Mouse (Mus musculus): ENCODE data around the gene Aldob. TPM values are rescaled to one million over a fixed set of nuclear protein-coding genes. Genes with fewer than 3 reads are reported as not detected.

The Aldob gene
- not detected in 2 replicates for polyA plus RNA-seq (2016; fragmentation: Nextera tagmentation; extraction: Ambion mirVana)

GRCm38 (mm10) chr4:49549383-49549782, at the start of gene Aldob:
Gene Aldob (minus strand): TSS chr4:49549546.
- DNase-seq (ENCODE audit: low spot score): no peak
- H3K9me3 ChIP-seq (replicated peaks): no peaks in the 10 kb centered on the region
- no peaks in the 10 kb centered on the region for H3K36me3 ChIP-seq
- H3K27ac ChIP-seq (replicated peaks): no peak within 1 kb of the TSS
- no peaks in the 10 kb centered on the region for H3K4me1 ChIP-seq
- H3K4me3 ChIP-seq: no peak within 1 kb of the TSS
- H3K27me3 ChIP-seq (ENCODE audit: low read depth, poor library complexity, severe bottlenecking): no peaks in the 10 kb centered on the region
- WGBS: 82% methylated on average over 3 of the region's 3 CpGs

DNA sequence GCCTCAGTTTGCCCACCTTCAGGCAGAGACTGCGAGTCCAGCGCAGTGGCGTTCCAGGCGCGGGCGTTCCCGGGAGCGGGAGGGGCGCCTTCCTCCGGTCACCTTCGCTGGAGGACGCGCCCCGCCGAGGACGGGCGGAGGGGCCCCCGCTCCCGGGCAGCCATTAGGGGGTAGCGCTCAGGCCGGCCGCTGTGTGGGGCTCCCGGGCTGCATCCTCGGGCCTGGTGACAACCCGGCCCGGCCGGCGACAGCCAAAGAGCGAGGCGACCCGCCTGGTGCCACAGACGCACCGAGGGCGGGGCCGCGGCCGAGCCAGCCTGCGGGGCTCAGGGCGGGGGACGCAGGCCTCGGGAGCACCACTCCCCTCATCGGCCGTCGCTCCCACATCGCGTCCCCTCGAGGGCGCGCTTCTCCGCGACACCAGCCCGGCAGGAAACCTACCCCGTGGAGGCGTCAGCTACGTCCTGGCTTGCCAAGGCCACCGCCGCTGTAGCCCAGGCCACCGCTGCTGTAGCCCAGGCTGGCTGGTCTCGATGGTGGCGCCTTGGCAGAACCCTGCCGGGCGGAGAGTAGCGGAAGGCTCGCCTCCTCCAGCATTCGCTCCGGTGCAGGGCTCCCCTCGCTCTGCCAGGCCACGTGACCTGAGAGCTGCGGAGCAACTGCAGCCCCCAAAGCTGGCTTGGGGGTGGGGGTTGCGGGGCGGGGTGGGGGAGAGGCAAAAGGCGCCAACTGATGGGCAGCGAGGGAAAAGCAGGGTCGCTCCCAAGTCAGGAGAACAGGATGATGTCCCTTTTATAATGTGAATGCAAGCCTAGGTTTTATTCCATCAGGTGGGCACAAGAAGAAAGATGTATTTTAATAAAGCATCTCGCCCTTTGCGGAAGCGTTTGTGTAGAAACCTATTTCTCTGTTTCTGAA, 48.1 kb upstream of the Aldob start, which contains the start of gene Tmem246:
TSS of gene Tmem246 (minus strand) at position 694 of the 918 bp plus-strand sequence.
- Histone ChIP-seq H3K4me1 (peaks cover 16% of the 10 kb centered on the region), H3K9me3 (replicated peaks) (no peaks in the 10 kb centered on the region), H3K27me3 (ENCODE audit: low read depth, poor library complexity, severe bottlenecking) (no peaks in the 10 kb centered on the region; the same call in 1 of the 2 replicates), H3K27ac (replicated peaks) (peak within 1 kb of the TSS; percentile 92), H3K36me3 (no peaks in the 10 kb centered on the region), H3K4me3 (peak within 1 kb of the TSS; percentile 86)
- WGBS: under 1% methylated on average over 77 of the region's 77 CpGs
- DNase-seq (ENCODE audit: low spot score): peak; percentile 85

DNA sequence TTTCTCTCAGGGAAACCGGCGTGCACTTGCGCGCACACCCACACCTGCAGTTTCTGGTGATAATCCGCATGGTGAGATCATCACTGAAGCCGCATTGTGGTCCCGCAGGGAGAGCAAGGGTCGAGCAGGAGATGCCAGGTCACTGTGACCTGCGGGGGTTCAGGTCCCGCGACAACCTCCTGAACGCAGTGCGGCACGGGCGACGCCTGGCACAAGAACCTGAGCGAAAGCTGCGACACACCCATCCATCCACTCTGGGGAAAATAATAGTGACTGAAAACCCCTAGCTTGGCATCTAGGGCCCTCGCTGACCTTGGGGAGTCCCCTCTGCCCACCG, 47.5 kb upstream of the Aldob start:
- Histone ChIP-seq H3K4me1 (peaks cover 16% of the 10 kb centered on the region), H3K36me3 (no peaks in the 10 kb centered on the region), H3K27me3 (ENCODE audit: low read depth, poor library complexity, severe bottlenecking) (no peaks in the 10 kb centered on the region; the same call in 1 of the 2 replicates), H3K9me3 (replicated peaks) (no peaks in the 10 kb centered on the region), H3K27ac (replicated peaks) (peak overlapping the region; percentile 92), H3K4me3 (peak overlapping the region; percentile 86)
- 1% methylated on average over 20 of the region's 20 CpGs for WGBS
- no peak for DNase-seq (ENCODE audit: low spot score)

- H3K4me3 ChIP-seq: no peak overlapping the region
- no peaks in the 10 kb centered on the region for H3K27me3 ChIP-seq (ENCODE audit: low read depth, poor library complexity, severe bottlenecking)
- 0 out of 2 replicates have a peak, but pooled peaks cover 2% of the 10 kb centered on the region for H3K4me1 ChIP-seq
- H3K36me3 ChIP-seq: peaks cover 16% of the 10 kb centered on the region
- 85% methylated on average over 2 of the region's 2 CpGs for WGBS
- no peak overlapping the region for H3K27ac ChIP-seq (replicated peaks)
- H3K9me3 ChIP-seq (replicated peaks): no peaks in the 10 kb centered on the region
- DNase-seq (ENCODE audit: low spot score): no peak
These were observed 40.8 kb upstream of the Aldob start for GRCm38 (mm10) chr4:49590152-49590551.

- Histone ChIP-seq H3K4me1 (no peaks in the 10 kb centered on the region), H3K27me3 (ENCODE audit: low read depth, poor library complexity, severe bottlenecking) (no peaks in the 10 kb centered on the region), H3K36me3 (peaks cover 16% of the 10 kb centered on the region), H3K27ac (replicated peaks) (no peak overlapping the region), H3K9me3 (replicated peaks) (no peaks in the 10 kb centered on the region), H3K4me3 (no peak overlapping the region)
- no peak for DNase-seq (ENCODE audit: low spot score)
- WGBS: 92% methylated on average over 10 of the region's 10 CpGs
These were observed 37.5 kb upstream of the Aldob start for GRCm38 (mm10) chr4:49586811-49587210.

DNA sequence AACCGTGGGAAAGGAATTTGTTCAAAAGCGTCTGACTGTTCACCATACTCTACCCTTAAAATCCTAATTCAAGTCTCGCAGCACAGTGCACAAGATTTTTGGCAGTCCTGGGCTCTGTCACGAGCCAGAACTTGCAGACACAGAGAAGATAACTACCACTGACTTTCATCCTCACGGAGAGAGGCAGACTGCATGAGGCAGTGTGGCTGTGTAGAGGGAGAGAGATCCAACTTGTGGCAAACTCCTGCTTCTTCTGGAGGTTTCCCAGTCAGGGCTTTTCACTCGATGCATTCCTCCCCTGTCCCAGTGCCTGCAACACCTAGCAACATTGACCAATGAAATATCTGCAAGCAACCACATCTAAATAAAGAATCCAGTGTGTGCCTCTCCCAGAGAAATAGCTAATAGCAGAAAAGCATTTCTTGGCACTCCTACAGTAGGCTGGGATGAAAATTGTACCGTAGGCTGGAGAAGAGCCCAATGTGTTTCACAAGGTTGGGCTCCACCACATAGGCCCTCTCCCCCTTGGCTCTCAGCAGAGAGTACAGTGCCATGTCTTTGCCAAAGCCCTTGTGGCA, 36.3 kb upstream of the Aldob start:
- no peak for DNase-seq (ENCODE audit: low spot score)
- Histone ChIP-seq H3K36me3 (peaks cover 16% of the 10 kb centered on the region), H3K9me3 (replicated peaks) (no peaks in the 10 kb centered on the region), H3K27ac (replicated peaks) (no peak overlapping the region), H3K4me1 (no peaks in the 10 kb centered on the region), H3K4me3 (no peak overlapping the region), H3K27me3 (ENCODE audit: low read depth, poor library complexity, severe bottlenecking) (no peaks in the 10 kb centered on the region)
- WGBS: 91% methylated on average over 7 of the region's 7 CpGs

- 79% methylated on average over 14 of the region's 14 CpGs for WGBS
These were observed 34.9 kb upstream of the Aldob start for GRCm38 (mm10) chr4:49583965-49584831.

GRCm38 (mm10) chr4:49581256-49581655, 31.9 kb upstream of the Aldob start:
- Histone ChIP-seq H3K27ac (replicated peaks) (no peak overlapping the region), H3K4me1 (no peaks in the 10 kb centered on the region), H3K4me3 (no peak overlapping the region), H3K36me3 (peaks cover 9% of the 10 kb centered on the region), H3K27me3 (ENCODE audit: low read depth, poor library complexity, severe bottlenecking) (no peaks in the 10 kb centered on the region), H3K9me3 (replicated peaks) (no peaks in the 10 kb centered on the region)
- DNase-seq (ENCODE audit: low spot score): no peak
- 82% methylated on average over 4 of the region's 4 CpGs for WGBS

More at GRCm38 (mm10) chr4:49583965-49584831, 34.9 kb upstream of the Aldob start:
- Histone ChIP-seq H3K9me3 (replicated peaks) (no peaks in the 10 kb centered on the region), H3K4me1 (no peaks in the 10 kb centered on the region), H3K4me3 (no peak overlapping the region), H3K27me3 (ENCODE audit: low read depth, poor library complexity, severe bottlenecking) (no peaks in the 10 kb centered on the region), H3K27ac (replicated peaks) (no peak overlapping the region), H3K36me3 (peaks cover 16% of the 10 kb centered on the region)
- no peak for DNase-seq (ENCODE audit: low spot score)

GRCm38 (mm10) chr4:49572194-49572593, 22.8 kb upstream of the Aldob start:
- no peaks in the 10 kb centered on the region for H3K27me3 ChIP-seq (ENCODE audit: low read depth, poor library complexity, severe bottlenecking)
- no peaks in the 10 kb centered on the region for H3K9me3 ChIP-seq (replicated peaks)
- 91% methylated on average over 4 of the region's 4 CpGs for WGBS
- no peaks in the 10 kb centered on the region for H3K36me3 ChIP-seq
- no peak overlapping the region for H3K4me3 ChIP-seq
- no peaks in the 10 kb centered on the region for H3K4me1 ChIP-seq
- DNase-seq (ENCODE audit: low spot score): no peak
- no peak overlapping the region for H3K27ac ChIP-seq (replicated peaks)

DNA sequence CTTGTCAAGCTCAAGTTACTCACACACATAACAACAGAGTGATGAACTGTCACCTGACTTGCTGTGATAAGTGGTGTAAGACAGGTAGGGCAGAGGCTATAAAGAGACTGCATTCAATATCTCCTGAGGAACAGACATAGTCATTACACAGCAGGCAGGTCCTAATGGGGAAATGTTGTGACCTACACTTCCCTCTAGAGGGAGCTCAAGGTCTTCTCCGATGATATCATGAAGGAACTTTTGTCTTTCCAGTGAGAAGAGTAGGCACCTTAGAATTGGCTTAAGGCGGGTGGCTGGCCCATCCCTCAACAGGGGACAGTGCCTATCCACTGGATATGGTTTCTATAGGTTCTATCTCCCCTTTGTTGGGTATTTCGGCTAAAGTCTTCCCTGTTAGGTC, 18.3 kb upstream of the Aldob start:
- Histone ChIP-seq H3K27ac (replicated peaks) (no peak overlapping the region), H3K9me3 (replicated peaks) (no peaks in the 10 kb centered on the region), H3K4me3 (no peak overlapping the region), H3K27me3 (ENCODE audit: low read depth, poor library complexity, severe bottlenecking) (no peaks in the 10 kb centered on the region), H3K36me3 (no peaks in the 10 kb centered on the region), H3K4me1 (no peaks in the 10 kb centered on the region)
- peak; percentile 27 for DNase-seq (ENCODE audit: low spot score)
- 23% methylated on average over 3 of the region's 3 CpGs for WGBS

GRCm38 (mm10) chr4:49559915-49560772, 10.8 kb upstream of the Aldob start:
- 82% methylated on average over 20 of the region's 20 CpGs for WGBS

DNA sequence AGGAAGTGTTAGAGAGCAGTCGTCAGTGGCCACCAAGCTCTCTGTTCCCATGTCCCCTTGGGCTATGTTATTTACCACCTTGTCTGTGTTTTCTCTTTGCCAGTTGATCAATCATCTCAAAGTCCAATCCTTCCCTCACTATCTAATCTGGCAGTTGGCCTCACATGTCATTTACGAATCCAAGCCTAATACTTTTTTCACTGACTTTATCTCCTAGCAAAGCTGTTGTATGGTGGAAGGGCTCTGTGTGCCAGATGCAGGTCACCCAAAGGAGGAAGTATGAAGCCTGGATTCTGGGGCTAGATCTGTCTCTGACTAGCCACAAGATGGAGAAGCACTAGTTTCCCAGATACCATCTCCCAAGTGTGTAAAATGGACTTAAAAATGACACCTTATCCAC, 8.8 kb upstream of the Aldob start:
- Histone ChIP-seq H3K4me1 (no peaks in the 10 kb centered on the region), H3K36me3 (no peaks in the 10 kb centered on the region), H3K27ac (replicated peaks) (no peak overlapping the region), H3K4me3 (no peak overlapping the region), H3K27me3 (ENCODE audit: low read depth, poor library complexity, severe bottlenecking) (no peaks in the 10 kb centered on the region), H3K9me3 (replicated peaks) (no peaks in the 10 kb centered on the region)
- WGBS: 88% methylated on average over 2 of the region's 2 CpGs
- DNase-seq (ENCODE audit: low spot score): no peak

More at GRCm38 (mm10) chr4:49559915-49560772, 10.8 kb upstream of the Aldob start:
- H3K27ac ChIP-seq (replicated peaks): no peak overlapping the region
- H3K9me3 ChIP-seq (replicated peaks): no peaks in the 10 kb centered on the region
- no peak overlapping the region for H3K4me3 ChIP-seq
- no peaks in the 10 kb centered on the region for H3K27me3 ChIP-seq (ENCODE audit: low read depth, poor library complexity, severe bottlenecking)
- DNase-seq (ENCODE audit: low spot score): no peak
- H3K4me1 ChIP-seq: no peaks in the 10 kb centered on the region
- no peaks in the 10 kb centered on the region for H3K36me3 ChIP-seq
